Mouse (Mus musculus) G1E (cell line): ENCODE results near the gene Mmp24. TPM values are rescaled to one million over a fixed set of nuclear protein-coding genes. Genes with fewer than 3 reads are reported as not detected.

ENCODE experiments used
- ATAC-seq: 2 replicates; pipeline ENCODE4 v1.8.0; 2016; ENCODE audit warnings: mild to moderate bottlenecking; ENCODE audit not compliant: insufficient number of reproducible peaks, poor library complexity, low FRiP score, severe bottlenecking; ENCODE audit errors: extremely low read depth
- DNase-seq: peaks from one replicate; pipeline ENCODE4 v3.0.0; 2012; ENCODE audit warnings: low spot score
- H3K27me3 ChIP-seq: 2 replicates; pipeline ENCODE4 v1.6.1; 2012; ENCODE audit warnings: mild to moderate bottlenecking, low read length, inconsistent platforms; ENCODE audit not compliant: insufficient read depth
- H3K36me3 ChIP-seq: replicated peaks from 2 replicates; pipeline ENCODE3; 2012; ENCODE audit warnings: mild to moderate bottlenecking, inconsistent platforms
- H3K4me1 ChIP-seq: 2 replicates; pipeline ENCODE4 v1.6.1; 2012; ENCODE audit warnings: low read depth, low read length, inconsistent platforms, mixed read lengths; ENCODE audit not compliant: insufficient read depth
- H3K4me3 ChIP-seq: 2 replicates; pipeline ENCODE4 v1.5.1; 2012; ENCODE audit warnings: low read depth, mild to moderate bottlenecking, inconsistent platforms, low read length, moderate library complexity, mixed read lengths
- H3K9me3 ChIP-seq: replicated peaks from 2 replicates; pipeline ENCODE4 v1.6.1; 2012; ENCODE audit warnings: inconsistent platforms
- CTCF ChIP-seq: IDR thresholded peaks from 2 replicates; pipeline ENCODE4 v1.5.1; 2012; ENCODE audit warnings: low read depth, low read length, inconsistent platforms, mixed read lengths
- GATA1 ChIP-seq: IDR thresholded peaks from 2 replicates; pipeline ENCODE4 v1.6.1; 2012; ENCODE audit warnings: borderline replicate concordance, low read length, inconsistent platforms, mixed read lengths
- GATA2 ChIP-seq: IDR thresholded peaks from 2 replicates; pipeline ENCODE4 v1.6.1; 2012; ENCODE audit warnings: low read depth, low read length, inconsistent platforms, borderline replicate concordance
- POLR2AphosphoS5 ChIP-seq: IDR thresholded peaks from 2 replicates; pipeline ENCODE4 v1.6.1; 2012; ENCODE audit warnings: low read depth, low read length, inconsistent platforms; ENCODE audit not compliant: insufficient replicate concordance
- TAL1 ChIP-seq: conservative IDR thresholded peaks from 2 replicates; pipeline ENCODE4 v1.6.1; 2012; ENCODE audit warnings: low read depth, low read length, inconsistent platforms, mixed read lengths
- polyA plus RNA-seq: library from polyadenylated mRNA; stranded (reverse); fragments of >175 nt; gene quantifications from 2 replicates; pipeline ENCODE4 v1.2.3, GENCODE M21; 2012
- total RNA-seq, 2 experiments: library from RNA; stranded (forward) in 1 of 2; stranded (reverse) in 1 of 2; fragments of 200-1000 nt in 1 of 2; fragments of >200 nt in 1 of 2; fragmentation: Nextera tagmentation in 1 of 2; gene quantifications; 2 replicates each; pipeline ENCODE4 v1.2.3; 2014 to 2017

The Mmp24 gene
- total and polyA plus RNA-seq, 3 experiments = 0.05 TPM; not detected in 2

DNA sequence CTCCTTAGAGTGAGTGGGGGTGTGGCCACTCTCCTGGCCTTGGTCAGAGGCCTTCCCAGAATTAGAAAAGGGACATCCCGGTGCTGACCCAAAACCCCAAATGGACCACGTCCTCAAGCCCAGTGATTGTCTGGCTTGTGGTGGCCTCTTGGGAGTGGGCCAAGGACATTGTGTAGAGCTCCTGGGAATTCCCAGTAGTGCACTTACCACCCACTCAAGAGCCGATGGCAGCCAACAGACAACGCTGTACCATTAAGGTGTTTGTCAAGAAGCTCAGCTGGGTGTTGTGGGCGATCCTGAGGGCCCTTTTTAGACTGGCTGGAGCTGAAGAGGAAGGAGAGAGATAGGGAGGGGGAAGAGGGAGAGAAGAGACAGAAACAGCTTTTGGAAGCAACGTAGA is 9.4 kb downstream of the Mmp24 start:
- ATAC-seq (no peak), DNase-seq (no peak)
- Histone ChIP-seq H3K27me3 (peaks cover 27% of the 10 kb centered on the region), H3K4me3 (no peak overlapping the region), H3K36me3 (no peaks in the 10 kb centered on the region), H3K4me1 (peaks cover 3% of the 10 kb centered on the region; the same call in 1 of the 2 replicates), H3K9me3 (no peaks in the 10 kb centered on the region)
- TF ChIP-seq GATA1 (no peak), TAL1 (no peak), GATA2 (no peak)

DNA sequence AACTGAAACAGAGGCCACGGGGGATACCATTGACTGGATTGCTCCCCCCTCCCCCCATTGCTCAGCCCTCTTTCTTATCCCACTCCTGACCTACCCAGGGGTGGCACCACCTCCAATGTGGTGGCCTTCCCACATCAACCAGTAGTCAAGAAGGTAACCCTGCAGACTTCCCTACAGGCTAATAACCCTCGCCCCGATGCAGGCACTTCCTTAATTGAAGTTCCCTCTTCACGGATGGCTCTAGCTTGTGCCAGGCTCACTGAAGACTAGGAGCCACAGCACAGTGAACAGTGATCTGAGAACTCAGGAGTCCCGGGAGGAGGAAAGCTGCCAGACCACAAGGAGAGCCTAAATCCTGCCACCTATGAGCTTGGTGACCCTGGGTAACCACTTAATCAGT is 11.8 kb downstream of the Mmp24 start:
- H3K9me3 ChIP-seq = no peaks in the 10 kb centered on the region
- H3K4me3 ChIP-seq = no peak overlapping the region
- peaks cover 31% of the 10 kb centered on the region for H3K27me3 ChIP-seq
- ATAC-seq (no peak), DNase-seq (no peak)
- no peaks in the 10 kb centered on the region for H3K36me3 ChIP-seq
- TF ChIP-seq POLR2AphosphoS5 (no peak), GATA2 (no peak), CTCF (no peak), TAL1 (no peak), GATA1 (no peak)
- peaks cover 3% of the 10 kb centered on the region; the same call in 1 of the 2 replicates for H3K4me1 ChIP-seq

DNA sequence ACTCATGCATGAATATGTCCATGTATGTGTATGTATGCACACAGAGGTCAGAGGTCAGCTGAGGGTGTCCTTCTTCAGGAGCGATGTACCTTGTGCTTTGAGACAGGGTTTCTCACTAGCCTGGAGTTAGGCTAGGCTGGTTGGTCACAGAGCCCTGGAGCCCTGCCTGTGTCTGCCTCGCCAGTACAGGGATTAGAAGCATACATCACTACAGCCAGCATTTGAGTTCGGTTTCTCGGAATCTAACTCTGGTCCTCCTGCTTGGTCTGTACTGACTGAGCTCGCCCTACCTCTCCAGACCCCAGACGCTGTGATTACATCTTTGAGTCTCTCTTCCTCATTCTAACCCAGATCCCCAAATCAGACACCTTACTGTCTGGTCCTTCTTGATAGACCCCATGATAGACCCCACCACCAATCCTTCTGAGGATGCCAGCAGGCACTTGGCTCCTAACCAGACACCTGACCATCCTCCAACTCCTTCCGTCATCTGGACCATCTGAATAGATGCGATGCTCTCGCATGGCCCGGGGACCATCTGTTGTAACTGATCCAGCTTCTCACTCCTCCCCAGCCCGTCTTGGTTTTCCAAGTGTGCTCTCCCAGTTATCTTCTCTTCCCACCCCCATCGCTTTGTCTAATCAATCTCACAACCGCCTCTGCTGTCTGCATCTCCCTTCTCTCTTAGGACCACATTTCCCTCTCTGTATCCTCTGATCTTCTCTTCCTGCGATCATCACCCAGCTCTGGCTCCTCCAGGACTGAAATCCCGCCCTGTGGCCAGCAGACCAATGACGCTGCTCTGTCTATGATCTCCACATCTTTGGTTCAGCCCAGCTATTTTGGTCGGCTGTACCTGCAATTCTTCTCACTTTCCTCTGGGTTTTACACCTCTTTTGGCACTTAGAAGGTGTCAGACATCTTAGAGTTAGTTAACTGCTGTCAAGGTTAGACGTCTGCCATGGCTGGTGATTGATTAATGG is 13.1 kb downstream of the Mmp24 start:
- peaks cover 3% of the 10 kb centered on the region; the same call in 1 of the 2 replicates for H3K4me1 ChIP-seq
- DNase-seq = no peak
- TF ChIP-seq CTCF = no peak
- no peak for TF ChIP-seq POLR2AphosphoS5
- no peak for TF ChIP-seq GATA1
- no peak for TF ChIP-seq GATA2
- no peak for TF ChIP-seq TAL1
- H3K36me3 ChIP-seq = no peaks in the 10 kb centered on the region
- H3K27me3 ChIP-seq = peaks cover 31% of the 10 kb centered on the region
- ATAC-seq = no peak
- no peak overlapping the region for H3K4me3 ChIP-seq
- H3K9me3 ChIP-seq = no peaks in the 10 kb centered on the region

DNA sequence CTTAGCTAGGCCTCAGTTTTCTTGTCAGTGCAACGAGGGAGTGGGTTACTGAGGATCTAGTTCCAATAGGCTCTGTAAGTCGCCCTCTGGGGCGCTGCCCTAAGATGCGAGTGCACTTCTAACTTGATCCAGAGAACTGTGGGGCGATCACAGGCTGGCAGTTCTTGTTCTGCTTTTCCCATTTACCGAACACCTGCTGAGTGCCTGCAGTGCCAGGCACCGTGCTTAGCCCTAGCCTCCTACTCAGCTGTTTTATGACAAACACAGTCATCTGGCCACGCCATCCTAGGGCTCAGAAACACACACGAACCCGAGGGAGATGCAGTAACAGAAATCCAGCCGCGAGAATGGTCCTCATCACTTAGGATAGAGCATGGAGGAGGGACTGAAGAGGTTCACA is 17.8 kb downstream of the Mmp24 start:
- DNase-seq (no peak), ATAC-seq (no peak)
- Histone ChIP-seq H3K27me3 (peaks cover 34% of the 10 kb centered on the region), H3K36me3 (no peaks in the 10 kb centered on the region), H3K4me3 (no peak overlapping the region), H3K9me3 (no peaks in the 10 kb centered on the region), H3K4me1 (no peaks in the 10 kb centered on the region)
- no peak for TF ChIP-seq GATA1
- TF ChIP-seq TAL1 = no peak
- TF ChIP-seq GATA2 = no peak
- no peak for TF ChIP-seq POLR2AphosphoS5

DNA sequence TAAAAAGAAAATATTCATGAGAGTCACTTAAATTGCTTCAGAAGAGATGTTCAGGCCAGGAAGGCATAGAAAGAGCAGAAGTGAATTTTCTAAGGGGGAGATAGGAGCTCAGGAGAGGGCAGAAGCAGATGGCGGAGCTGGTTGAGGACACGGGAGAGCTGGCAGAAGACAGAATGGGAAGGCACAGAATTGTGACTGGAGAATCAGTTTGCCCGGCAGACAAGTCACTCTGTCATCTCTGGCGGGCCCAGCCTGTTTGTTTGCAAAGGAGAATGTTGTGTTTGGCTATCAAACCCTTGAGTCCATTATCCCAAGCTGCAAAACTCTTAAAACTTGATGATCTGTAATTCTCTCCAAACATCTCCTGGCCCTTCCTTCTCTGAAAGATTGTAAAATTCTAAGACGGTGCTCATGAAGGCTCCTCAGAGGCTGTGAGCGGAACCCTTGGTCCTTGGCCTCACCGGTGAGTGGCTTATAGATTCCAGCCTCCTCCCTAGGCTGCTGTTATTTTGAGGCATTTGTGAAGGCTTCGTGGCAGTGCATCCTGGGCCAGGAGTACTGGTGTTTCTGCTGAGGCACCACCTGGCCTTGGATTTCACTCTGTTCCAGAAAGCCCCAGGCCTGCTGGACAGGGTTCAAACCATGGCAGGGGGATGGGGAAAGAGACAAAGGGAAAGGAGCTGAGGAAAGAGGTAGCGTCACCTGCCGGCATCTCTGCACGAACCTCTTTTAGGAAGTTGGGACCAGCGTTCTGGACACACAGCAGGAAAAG is 19.7 kb downstream of the Mmp24 start:
- no peak for ATAC-seq
- peaks cover 35% of the 10 kb centered on the region for H3K27me3 ChIP-seq

DNA sequence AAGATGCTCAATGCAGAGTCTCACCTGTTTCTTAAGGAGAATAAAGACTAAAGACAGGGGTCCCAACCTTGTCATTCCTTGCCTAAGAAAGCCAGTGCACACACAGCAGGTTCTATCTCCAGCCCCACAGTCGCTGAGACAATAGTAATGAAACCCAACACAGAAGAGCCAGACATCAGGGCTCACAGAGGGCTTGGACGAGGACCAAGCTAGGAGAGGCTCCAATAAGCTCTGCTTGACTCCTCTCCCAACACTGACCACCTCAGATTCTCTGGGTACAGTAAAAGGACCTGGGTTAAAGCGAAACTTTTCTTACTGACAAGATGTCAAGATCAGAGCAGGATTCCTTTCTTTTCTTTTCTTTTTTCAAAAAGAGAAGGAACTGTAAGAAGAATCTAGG is 23.5 kb downstream of the Mmp24 start:
- H3K36me3 ChIP-seq = no peaks in the 10 kb centered on the region
- H3K4me1 ChIP-seq = no peaks in the 10 kb centered on the region
- H3K9me3 ChIP-seq = no peaks in the 10 kb centered on the region
- no peak for ATAC-seq
- no peak for DNase-seq
- H3K27me3 ChIP-seq = peaks cover 42% of the 10 kb centered on the region
- TF ChIP-seq GATA1 (no peak), GATA2 (no peak), CTCF (no peak), POLR2AphosphoS5 (no peak), TAL1 (no peak)
- no peak overlapping the region for H3K4me3 ChIP-seq

More for the DNA sequence above, 19.7 kb downstream of the Mmp24 start:
- no peaks in the 10 kb centered on the region for H3K9me3 ChIP-seq
- DNase-seq = no peak
- H3K4me1 ChIP-seq = no peaks in the 10 kb centered on the region
- no peak overlapping the region for H3K4me3 ChIP-seq
- no peaks in the 10 kb centered on the region for H3K36me3 ChIP-seq
- TF ChIP-seq POLR2AphosphoS5 (no peak), TAL1 (no peak), CTCF (no peak), GATA1 (no peak), GATA2 (no peak)
